Mouse (Mus musculus): ENCODE data around the gene Mrps12.

- TF ChIP-seq GABPA (IDR thresholded peaks at IDR 0.05; ENCODE audit: low read depth, low read length) (no peak), NELFE (IDR thresholded peaks at IDR 0.05; ENCODE audit: low read depth, low read length) (no peak), GATA1 (IDR thresholded peaks at IDR 0.05; ENCODE audit: low read depth, low read length) (no peak), TCF12 (IDR thresholded peaks at IDR 0.05; ENCODE audit: low read depth, low read length) (no peak), CTCF (IDR thresholded peaks at IDR 0.05 in 2 of 3, conservative IDR thresholded peaks at IDR 0.05 in 1 of 3; ENCODE audit: control insufficient read depth in 1 of 3, insufficient read depth in 1 of 3, low read depth in 2 of 3, low read length in 3 of 3, poor library complexity in 1 of 3, severe bottlenecking in 1 of 3) (no peak), ZC3H11A (IDR thresholded peaks at IDR 0.05; ENCODE audit: low read depth, low read length) (no peak)
These were observed 27.0 kb downstream of the Mrps12 start for GRCm38 (mm10) chr7:28714667-28715066.
